Mouse (Mus musculus) left cerebral cortex, adult 2 months (tissue): ENCODE data around the gene Phf24. TPM values are rescaled to one million over a fixed set of nuclear protein-coding genes. Genes with fewer than 3 reads are reported as not detected.
A peak's percentile ranks its signal among the peaks of the same experiment; 100 is the strongest.

Source experiments
- DNase-seq, 2 experiments: peaks; one replicate each; pipeline ENCODE4 v3.0.0; 2021 to 2022; ENCODE audit warnings: low spot score in 2 of 2, mixed read lengths in 1 of 2; ENCODE audit errors: extremely low spot score in 1 of 2
- H3K27ac ChIP-seq: fragments of 200-600 bp; 2 replicates; pipeline ENCODE4 v1.8.1; 2022
- H3K4me3 ChIP-seq: fragments of 200-600 bp; 2 replicates; pipeline ENCODE4 v1.8.1; 2022
- CTCF ChIP-seq: fragments of 200-600 bp; IDR thresholded peaks from 2 replicates; pipeline ENCODE4 v1.8.1; 2022; ENCODE audit warnings: antibody characterized with exemption, mild to moderate bottlenecking, moderate library complexity
- intact Hi-C: fragments of 180-260 bp; cut with DNase I; formaldehyde crosslinking; loops from one replicate; pipeline ENCODE4 v1.15.1; 2025
- long read RNA-seq, 2 experiments: library from polyadenylated mRNA; stranded (forward); transcript quantifications; one replicate each; pipeline ENCODE4 v2.0.0; 2021; ENCODE audit warnings: borderline mapping rate in 2 of 2
- total RNA-seq, 2 experiments: library from RNA; stranded (reverse); gene quantifications; 2 replicates each; pipeline ENCODE4 v1.2.3; 2021

Gene Phf24
- total RNA-seq = 100 to 1,000 TPM; 359 to 380 TPM
- long read RNA-seq, experiment 1, full-length matches to known transcripts = 121 of 449 reads
- long read RNA-seq, experiment 1, partial matches to known transcripts = 75 of 449 reads
- long read RNA-seq, experiment 1, other reads (novel, unspliced or antisense) = 253 of 449 reads
- long read RNA-seq, experiment 2, full-length matches to known transcripts = 87 of 348 reads
- long read RNA-seq, experiment 2, partial matches to known transcripts = 102 of 348 reads
- long read RNA-seq, experiment 2, other reads (novel, unspliced or antisense) = 159 of 348 reads

DNA sequence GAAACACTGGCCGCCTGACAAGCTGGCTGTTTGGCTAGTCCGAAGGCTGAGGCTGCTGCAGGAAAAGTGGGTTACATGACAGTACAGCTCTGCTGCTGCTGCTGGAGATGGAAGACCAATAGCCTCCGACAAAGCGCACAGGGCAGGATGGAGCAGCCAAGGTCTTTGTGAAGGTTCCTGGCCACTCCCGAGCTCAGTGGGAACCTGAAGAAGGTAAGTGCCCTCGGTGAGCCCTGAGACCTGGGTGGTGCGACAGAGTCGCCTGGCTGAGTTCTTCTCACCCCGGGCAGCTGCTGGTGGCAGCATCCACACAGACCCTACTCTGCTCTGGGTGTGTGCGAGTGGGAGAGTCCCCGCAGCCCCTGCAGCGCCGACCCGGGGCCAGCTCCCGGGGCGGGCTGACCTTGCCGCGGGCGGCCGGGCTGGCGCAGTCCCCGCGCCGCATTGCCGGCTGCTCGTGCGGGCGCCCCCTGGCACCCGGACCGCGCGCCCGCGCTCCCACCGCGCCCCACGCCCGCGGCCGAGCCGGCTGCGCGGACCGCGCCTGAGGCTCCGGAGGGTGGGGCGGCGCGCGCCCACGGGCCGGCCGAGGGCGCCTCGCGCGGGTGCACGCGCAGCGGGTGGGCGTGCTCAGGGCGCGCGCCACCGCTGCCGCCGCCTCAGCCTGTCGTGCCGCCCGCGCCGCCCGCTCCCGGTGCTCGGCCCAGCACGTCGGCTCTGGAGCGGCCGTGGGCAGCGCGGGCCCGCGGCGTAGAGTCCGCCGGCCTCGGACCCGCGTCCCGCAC is at the start of gene Phf24:
Phf24 (plus strand) TSS at position 44 of the 785 bp plus-strand sequence.
- H3K27ac ChIP-seq = peak within 1 kb of the TSS; percentile 99
- intact Hi-C loops = loop anchor here (1.0 to 2.0 kb wide), 2 partner anchors 30 to 33 kb away; no protein-coding TSS in a partner anchor
- TF ChIP-seq CTCF = no peak
- peak; percentile 62 to 72 for DNase-seq
- peak within 1 kb of the TSS; percentile 81 for H3K4me3 ChIP-seq

GRCm38 (mm10) chr4:42867390-42867789 is 49.1 kb upstream of the Phf24 start:
- no peak overlapping the region for H3K4me3 ChIP-seq
- no peak for TF ChIP-seq CTCF
- intact Hi-C loops = no loop called here
- DNase-seq = no peak
- H3K27ac ChIP-seq = no peak overlapping the region

GRCm38 (mm10) chr4:42868193-42868592 is 48.3 kb upstream of the Phf24 start:
- H3K4me3 ChIP-seq = no peak overlapping the region
- H3K27ac ChIP-seq = no peak overlapping the region
- intact Hi-C loops = no loop called here
- DNase-seq = no peak
- TF ChIP-seq CTCF = no peak

GRCm38 (mm10) chr4:42870748-42871147 is 45.7 kb upstream of the Phf24 start:
- intact Hi-C loops = no loop called here
- TF ChIP-seq CTCF = peak; percentile 39
- no peak overlapping the region for H3K4me3 ChIP-seq
- H3K27ac ChIP-seq = no peak overlapping the region
- DNase-seq = no peak

DNA sequence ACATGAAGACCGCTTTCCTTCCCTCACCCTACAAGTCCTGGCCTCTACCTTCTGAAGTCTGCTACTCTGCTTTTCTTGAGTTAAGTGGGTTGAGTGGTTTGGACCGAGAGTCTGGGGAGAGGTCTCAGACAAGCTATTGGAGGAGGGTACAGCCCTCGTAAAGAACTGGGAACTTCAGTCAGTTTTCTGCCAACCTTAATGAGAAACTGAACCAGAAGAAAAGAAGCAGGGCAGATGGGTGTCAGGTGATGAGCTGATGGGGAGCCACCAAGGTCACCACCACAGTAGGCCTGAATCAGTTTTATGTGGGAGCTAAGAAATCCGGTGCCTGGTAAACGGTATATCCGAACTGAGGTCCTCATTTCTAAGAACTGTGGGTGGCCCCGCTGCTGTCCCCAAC is 44.3 kb upstream of the Phf24 start:
- no peak overlapping the region for H3K4me3 ChIP-seq
- TF ChIP-seq CTCF = no peak

DNA sequence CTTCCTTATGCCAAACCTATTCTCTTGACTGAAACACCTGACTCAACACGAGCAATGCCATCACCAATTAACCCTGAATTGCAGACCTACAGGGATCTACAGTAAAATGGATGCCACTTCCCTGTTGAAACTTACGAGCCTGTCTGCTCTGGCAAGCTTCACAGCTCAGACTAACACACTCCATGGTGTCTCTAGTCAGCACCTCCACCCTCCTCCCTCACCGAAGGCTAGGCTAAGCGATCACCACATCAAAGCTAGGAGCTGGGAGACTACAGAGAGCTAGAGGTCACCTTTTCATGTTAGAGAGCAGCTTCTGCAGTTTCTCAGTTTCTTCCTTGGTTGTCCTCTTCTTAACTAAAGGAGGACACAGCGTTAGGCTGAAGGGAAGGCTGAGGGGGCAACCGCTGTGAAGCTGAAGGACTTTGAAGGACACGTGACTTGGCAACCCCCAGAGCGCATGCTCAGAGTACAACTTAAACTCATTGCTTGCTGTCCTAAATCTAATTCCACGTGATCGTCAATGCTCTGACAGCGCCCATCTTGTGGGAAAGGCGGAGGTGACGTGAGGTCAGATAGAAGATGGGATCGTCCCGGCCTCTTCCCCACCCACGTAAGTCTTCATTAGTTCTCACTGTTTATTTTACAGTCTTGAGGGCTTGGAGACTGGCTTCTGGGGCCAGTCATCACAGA is 43.6 kb upstream of the Phf24 start:
- no peak overlapping the region for H3K4me3 ChIP-seq
- H3K27ac ChIP-seq = no peak overlapping the region
- no peak for DNase-seq
- TF ChIP-seq CTCF = no peak
- intact Hi-C loops = no loop called here

More for the DNA sequence above, 44.3 kb upstream of the Phf24 start:
- H3K27ac ChIP-seq = no peak overlapping the region
- intact Hi-C loops = no loop called here
- DNase-seq = no peak

- DNase-seq = no peak
- no peak for TF ChIP-seq CTCF
- intact Hi-C loops = no loop called here
- Histone ChIP-seq H3K27ac (no peak within 1 kb of the TSS), H3K4me3 (no peak within 1 kb of the TSS)
Measured at GRCm38 (mm10) chr4:42874134-42874533, 42.3 kb upstream of the Phf24 start, which contains the start of gene Fam205c. Gene Fam205c (minus strand): TSS chr4:42874234.

GRCm38 (mm10) chr4:42876586-42877291 is 39.7 kb upstream of the Phf24 start:
- H3K4me3 ChIP-seq = no peak overlapping the region
- intact Hi-C loops = loop anchor here (1.0 kb wide), 2 partner anchors 85 to 89 kb away; no protein-coding TSS in a partner anchor
- peak; percentile 48 to 61 for DNase-seq
- peak; percentile 67 for TF ChIP-seq CTCF
- H3K27ac ChIP-seq = no peak overlapping the region

GRCm38 (mm10) chr4:42877657-42878056 is 38.8 kb upstream of the Phf24 start:
- no peak overlapping the region for H3K4me3 ChIP-seq
- H3K27ac ChIP-seq = no peak overlapping the region
- intact Hi-C loops = loop anchor here (1.0 kb wide), 2 partner anchors 84 to 88 kb away; no protein-coding TSS in a partner anchor
- no peak for TF ChIP-seq CTCF
- no peak for DNase-seq

DNA sequence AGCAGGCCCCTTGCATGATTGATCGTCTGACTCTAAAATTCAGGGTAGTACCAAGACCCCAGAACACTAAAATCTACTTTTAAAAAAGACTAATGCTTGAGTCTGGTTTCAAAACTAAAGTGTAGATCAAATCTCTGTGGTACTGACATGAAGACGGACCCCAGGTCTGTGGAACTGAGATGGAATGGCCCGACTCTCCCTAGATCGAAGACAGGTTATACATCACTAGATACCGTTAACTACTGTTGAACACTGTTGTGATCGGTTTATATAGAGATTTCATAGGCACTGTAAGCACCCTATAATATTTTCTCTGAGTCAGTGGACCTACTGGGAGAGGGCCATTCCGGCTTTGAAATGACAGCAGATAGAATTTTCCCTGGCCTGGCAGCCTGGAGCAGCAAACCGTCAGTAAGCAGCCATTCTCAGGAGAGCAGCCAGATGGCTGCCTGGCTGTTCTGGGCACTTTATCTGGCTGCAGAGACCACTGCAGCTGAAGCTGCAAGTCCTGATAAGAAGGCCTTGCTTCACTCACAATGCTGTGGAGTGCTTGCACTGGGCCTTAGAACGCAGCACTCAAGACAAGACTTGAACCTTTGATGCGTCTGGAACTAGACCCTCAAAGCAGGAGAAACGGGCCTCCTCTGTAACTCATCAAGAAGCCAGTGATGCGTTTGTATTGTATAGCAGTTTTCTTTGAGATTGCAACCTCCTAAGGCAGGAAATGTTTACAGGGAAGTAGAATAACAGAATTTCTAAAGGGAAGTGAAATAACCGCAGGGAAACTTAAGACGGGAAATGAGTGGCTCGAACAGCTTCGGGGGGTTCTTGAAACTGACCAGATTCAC is 36.4 kb upstream of the Phf24 start:
- Histone ChIP-seq H3K27ac (no peak overlapping the region), H3K4me3 (no peak overlapping the region)
- intact Hi-C loops = no loop called here
- no peak; the same call in 1 of the 2 replicates for TF ChIP-seq CTCF
- DNase-seq = no peak

GRCm38 (mm10) chr4:42880677-42880948 is 35.8 kb upstream of the Phf24 start:
- DNase-seq = no peak
- TF ChIP-seq CTCF = no peak
- H3K27ac ChIP-seq = no peak overlapping the region
- intact Hi-C loops = no loop called here
- no peak overlapping the region for H3K4me3 ChIP-seq
